Mouse (Mus musculus): Measurements from ENCODE around the gene Napb.
A peak's percentile ranks its signal among the peaks of the same experiment; 100 is the strongest.

Napb gene

GRCm38 (mm10) chr2:148687971-148688370 is 44.3 kb downstream of the Napb start:
- DNase-seq, result no peak

GRCm38 (mm10) chr2:148686862-148687261 is 45.4 kb downstream of the Napb start:
- peak; percentile 34 to 63 for DNase-seq

GRCm38 (mm10) chr2:148685709-148686108 is 46.6 kb downstream of the Napb start:
- DNase-seq, result peak; percentile 36 to 63

- DNase-seq, result no peak
These were observed 47.3 kb downstream of the Napb start for GRCm38 (mm10) chr2:148684972-148685371.

- DNase-seq, result no peak
These were observed 49.2 kb downstream of the Napb start for GRCm38 (mm10) chr2:148683031-148683430.

- DNase-seq, result peak; percentile 54
These were observed 50.8 kb downstream of the Napb start for GRCm38 (mm10) chr2:148681461-148681891.

- peak; percentile 98 to 99 for DNase-seq
These were observed 51.4 kb downstream of the Napb start, which contains the start of gene Gzf1 for GRCm38 (mm10) chr2:148680775-148681291. Gzf1 (plus strand) TSS chr2:148681023.

GRCm38 (mm10) chr2:148679346-148679745 is 52.9 kb downstream of the Napb start:
- DNase-seq, result peak; percentile 66 to 75

- peak; percentile 55 to 67 for DNase-seq
These were observed 54.5 kb downstream of the Napb start for GRCm38 (mm10) chr2:148677801-148678200.

GRCm38 (mm10) chr2:148672199-148673096 is 59.8 kb downstream of the Napb start, which contains the start of gene Nxt1:
Nxt1 (plus strand) TSS chr2:148672601.
- DNase-seq, result peak; percentile 99

- no peak for DNase-seq
These were observed 68.8 kb downstream of the Napb start for GRCm38 (mm10) chr2:148663458-148663857.

GRCm38 (mm10) chr2:148654961-148655360 is 77.3 kb downstream of the Napb start:
- DNase-seq, result peak; percentile 57 to 60

GRCm38 (mm10) chr2:148650587-148651357 is 81.5 kb downstream of the Napb start:
- DNase-seq, result no peak

- no peak for DNase-seq
These were observed 87.8 kb downstream of the Napb start for GRCm38 (mm10) chr2:148644421-148645000.
